Mouse (Mus musculus) stomach, embryonic 16.5 days (tissue): ENCODE data around the gene Fa2h. TPM values are rescaled to one million over a fixed set of nuclear protein-coding genes. Genes with fewer than 3 reads are reported as not detected.
A peak's percentile ranks its signal among the peaks of the same experiment; 100 is the strongest.

ENCODE experiments used
- ATAC-seq: fragments of 200-750 bp; cut with Nextera tagmentation; 2 replicates; pipeline ENCODE4 v1.8.0; 2017; ENCODE audit warnings: moderate number of reproducible peaks, moderate TSS enrichment; ENCODE audit not compliant: insufficient read depth, low FRiP score
- H3K27ac ChIP-seq: fragments of 300-500 bp; sonication (generic); 2 replicates; pipeline ENCODE4 v1.5.1; 2014; ENCODE audit warnings: low read length
- H3K27me3 ChIP-seq: fragments of 300-500 bp; sonication (generic); 2 replicates; pipeline ENCODE4 v1.6.1; 2014; ENCODE audit warnings: low read length, control low read depth, mixed read lengths; ENCODE audit not compliant: control insufficient read depth, insufficient read depth
- H3K36me3 ChIP-seq: fragments of 300-500 bp; sonication (generic); 2 replicates; pipeline ENCODE4 v1.6.1; 2014; ENCODE audit warnings: low read length; ENCODE audit not compliant: control insufficient read depth, insufficient read depth
- H3K4me1 ChIP-seq: fragments of 300-500 bp; sonication (generic); 2 replicates; pipeline ENCODE4 v1.6.1; 2014; ENCODE audit warnings: low read length, control low read depth, mixed read lengths; ENCODE audit not compliant: control insufficient read depth, insufficient read depth
- H3K4me2 ChIP-seq: fragments of 300-500 bp; sonication (generic); 2 replicates; pipeline ENCODE4 v1.6.1; 2014; ENCODE audit warnings: low read depth, low read length, mixed read lengths
- H3K4me3 ChIP-seq: fragments of 300-500 bp; sonication (generic); replicated peaks from 2 replicates; pipeline ENCODE4 v1.5.1; 2014; ENCODE audit warnings: mild to moderate bottlenecking, low read length
- H3K9ac ChIP-seq: fragments of 300-500 bp; sonication (generic); 2 replicates; pipeline ENCODE4 v1.6.1; 2014; ENCODE audit warnings: low read length
- H3K9me3 ChIP-seq: fragments of 300-500 bp; sonication (generic); replicated peaks from 2 replicates; pipeline ENCODE4 v1.6.1; 2016; ENCODE audit warnings: low read length, control low read depth; ENCODE audit not compliant: control insufficient read depth
- WGBS: fragments of 180-500 bp; shearing (Covaris S2); extraction: QIAGEN DNeasy Blood & Tissue Kit; methylation state at CpG from one replicate; pipeline ENCODE4 v1.1.7; 2014; 5-methylcytosine and 5-hydroxymethylcytosine counted together
- polyA plus RNA-seq: library from polyadenylated mRNA; unstranded; fragments of >200 nt; fragmentation: Nextera tagmentation; extraction: Ambion mirVana; gene quantifications from 2 replicates; pipeline ENCODE4 v1.2.1, GENCODE M21; 2015

The Fa2h gene
- polyA plus RNA-seq, 1 experiment from 2014 or later, result 5.9 TPM

- H3K4me1 ChIP-seq, result 0 out of 2 replicates have a peak, but pooled peaks cover 6% of the 10 kb centered on the region
- no peaks in the 10 kb centered on the region for H3K9me3 ChIP-seq
- H3K4me2 ChIP-seq, result peak overlapping the region; percentile 34
- H3K9ac ChIP-seq, result peak overlapping the region; percentile 50
- 0 out of 2 replicates have a peak overlapping the region, but pooled peaks have one; percentile 12 for H3K4me3 ChIP-seq
- 32% methylated on average over 14 of the region's 14 CpGs for WGBS
- no peaks in the 10 kb centered on the region for H3K36me3 ChIP-seq
- peak overlapping the region; percentile 24 for H3K27ac ChIP-seq
- H3K27me3 ChIP-seq, result no peaks in the 10 kb centered on the region
- peak; percentile 80; the same call in 1 of the 2 replicates for ATAC-seq
Observed at GRCm38 (mm10) chr8:111366610-111367234, 26.9 kb downstream of the Fa2h start.

GRCm38 (mm10) chr8:111363489-111363888, 30.1 kb downstream of the Fa2h start:
- Histone ChIP-seq H3K36me3 (no peaks in the 10 kb centered on the region), H3K27ac (no peak overlapping the region), H3K9me3 (no peaks in the 10 kb centered on the region), H3K4me1 (no peaks in the 10 kb centered on the region), H3K27me3 (no peaks in the 10 kb centered on the region), H3K4me3 (no peak overlapping the region), H3K9ac (no peak overlapping the region), H3K4me2 (no peak overlapping the region)
- 74% methylated on average over 8 of the region's 8 CpGs for WGBS
- no peak for ATAC-seq

GRCm38 (mm10) chr8:111360579-111361209, 32.9 kb downstream of the Fa2h start:
- Histone ChIP-seq H3K4me3 (no peak overlapping the region), H3K4me1 (no peaks in the 10 kb centered on the region), H3K36me3 (no peaks in the 10 kb centered on the region), H3K27ac (no peak overlapping the region), H3K9ac (no peak overlapping the region), H3K9me3 (no peaks in the 10 kb centered on the region), H3K4me2 (no peak overlapping the region), H3K27me3 (no peaks in the 10 kb centered on the region)
- no peak for ATAC-seq
- 55% methylated on average over 7 of the region's 7 CpGs for WGBS

GRCm38 (mm10) chr8:111359936-111360335, 33.7 kb downstream of the Fa2h start:
- H3K4me2 ChIP-seq, result no peak overlapping the region
- WGBS, result 69% methylated on average over 5 of the region's 5 CpGs
- no peak overlapping the region for H3K9ac ChIP-seq
- no peaks in the 10 kb centered on the region for H3K36me3 ChIP-seq
- ATAC-seq, result no peak
- no peaks in the 10 kb centered on the region for H3K4me1 ChIP-seq
- H3K27ac ChIP-seq, result no peak overlapping the region
- H3K27me3 ChIP-seq, result no peaks in the 10 kb centered on the region
- no peak overlapping the region for H3K4me3 ChIP-seq
- H3K9me3 ChIP-seq, result no peaks in the 10 kb centered on the region

GRCm38 (mm10) chr8:111358905-111359304, 34.7 kb downstream of the Fa2h start:
- 43% methylated on average over 1 of the region's 1 CpGs for WGBS
- no peak overlapping the region for H3K9ac ChIP-seq

GRCm38 (mm10) chr8:111357433-111357832, 36.2 kb downstream of the Fa2h start:
- H3K4me2 ChIP-seq, result no peak overlapping the region
- H3K27ac ChIP-seq, result no peak overlapping the region
- H3K27me3 ChIP-seq, result no peaks in the 10 kb centered on the region
- no peak for ATAC-seq
- no peaks in the 10 kb centered on the region for H3K36me3 ChIP-seq
- no peak overlapping the region for H3K9ac ChIP-seq
- H3K4me3 ChIP-seq, result no peak overlapping the region
- no peaks in the 10 kb centered on the region for H3K4me1 ChIP-seq
- no peaks in the 10 kb centered on the region for H3K9me3 ChIP-seq
- 87% methylated on average over 4 of the region's 4 CpGs for WGBS

More at GRCm38 (mm10) chr8:111358905-111359304, 34.7 kb downstream of the Fa2h start:
- Histone ChIP-seq H3K36me3 (no peaks in the 10 kb centered on the region), H3K4me3 (no peak overlapping the region), H3K27me3 (no peaks in the 10 kb centered on the region), H3K27ac (no peak overlapping the region), H3K9me3 (no peaks in the 10 kb centered on the region), H3K4me2 (no peak overlapping the region), H3K4me1 (no peaks in the 10 kb centered on the region)
- no peak for ATAC-seq

- 85% methylated on average over 9 of the region's 9 CpGs for WGBS
Observed at GRCm38 (mm10) chr8:111353497-111353896, 40.1 kb downstream of the Fa2h start.

GRCm38 (mm10) chr8:111352289-111352688, 41.3 kb downstream of the Fa2h start:
- no peaks in the 10 kb centered on the region for H3K27me3 ChIP-seq
- 79% methylated on average over 5 of the region's 5 CpGs for WGBS
- no peak overlapping the region for H3K27ac ChIP-seq
- no peak overlapping the region for H3K4me3 ChIP-seq
- no peaks in the 10 kb centered on the region for H3K36me3 ChIP-seq
- ATAC-seq, result no peak
- H3K9ac ChIP-seq, result no peak overlapping the region
- H3K9me3 ChIP-seq, result no peaks in the 10 kb centered on the region
- no peak overlapping the region for H3K4me2 ChIP-seq
- no peaks in the 10 kb centered on the region for H3K4me1 ChIP-seq

More at GRCm38 (mm10) chr8:111353497-111353896, 40.1 kb downstream of the Fa2h start:
- Histone ChIP-seq H3K36me3 (no peaks in the 10 kb centered on the region), H3K27ac (no peak overlapping the region), H3K4me2 (no peak overlapping the region), H3K4me1 (no peaks in the 10 kb centered on the region), H3K9me3 (no peaks in the 10 kb centered on the region), H3K4me3 (no peak overlapping the region), H3K9ac (no peak overlapping the region), H3K27me3 (no peaks in the 10 kb centered on the region)
- no peak for ATAC-seq

GRCm38 (mm10) chr8:111350577-111350976, 43.0 kb downstream of the Fa2h start:
- Histone ChIP-seq H3K27ac (no peak overlapping the region), H3K4me3 (no peak overlapping the region), H3K4me1 (no peaks in the 10 kb centered on the region), H3K9me3 (no peaks in the 10 kb centered on the region), H3K36me3 (no peaks in the 10 kb centered on the region), H3K9ac (no peak overlapping the region), H3K27me3 (no peaks in the 10 kb centered on the region), H3K4me2 (no peak overlapping the region)
- no peak for ATAC-seq
- 82% methylated on average over 6 of the region's 6 CpGs for WGBS
